Mouse (Mus musculus) midbrain, embryonic 13.5 days (tissue): ENCODE results near the gene Chd9. TPM values are rescaled to one million over a fixed set of nuclear protein-coding genes. Genes with fewer than 3 reads are reported as not detected.

ENCODE experiments used
- ATAC-seq: fragments of 200-750 bp; cut with Nextera tagmentation; 2 replicates; pipeline ENCODE4 v1.8.0; 2017; ENCODE audit warnings: mild to moderate bottlenecking, moderate TSS enrichment, moderate library complexity
- H3K27ac ChIP-seq: fragments of 300-500 bp; sonication (generic); 2 replicates; pipeline ENCODE4 v1.5.1; 2015; ENCODE audit warnings: inconsistent platforms, mild to moderate bottlenecking, moderate library complexity
- H3K27me3 ChIP-seq: fragments of 300-500 bp; sonication (generic); 2 replicates; pipeline ENCODE4 v1.6.1; 2015; ENCODE audit warnings: mild to moderate bottlenecking, inconsistent platforms
- H3K36me3 ChIP-seq: fragments of 300-500 bp; sonication (generic); 2 replicates; pipeline ENCODE4 v1.6.1; 2015; ENCODE audit warnings: mild to moderate bottlenecking, inconsistent platforms
- H3K4me1 ChIP-seq: fragments of 300-500 bp; sonication (generic); replicated peaks from 2 replicates; pipeline ENCODE4 v1.6.1; 2015; ENCODE audit warnings: inconsistent platforms
- H3K4me2 ChIP-seq: fragments of 300-500 bp; sonication (generic); replicated peaks from 2 replicates; pipeline ENCODE4 v1.6.1; 2015; ENCODE audit warnings: moderate library complexity, mild to moderate bottlenecking, inconsistent platforms
- H3K4me3 ChIP-seq: fragments of 300-500 bp; sonication (generic); replicated peaks from 2 replicates; pipeline ENCODE4 v1.5.1; 2015; ENCODE audit warnings: mild to moderate bottlenecking, inconsistent platforms
- H3K9ac ChIP-seq: fragments of 300-500 bp; sonication (generic); replicated peaks from 2 replicates; pipeline ENCODE4 v1.6.1; 2015; ENCODE audit warnings: mild to moderate bottlenecking, inconsistent platforms
- H3K9me3 ChIP-seq: fragments of 300-500 bp; sonication (generic); 2 replicates; pipeline ENCODE4 v1.6.1; 2016; ENCODE audit warnings: mild to moderate bottlenecking, inconsistent platforms
- WGBS: fragments of 180-500 bp; shearing (Covaris S2); methylation state at CpG from one replicate; pipeline ENCODE4 v1.1.7; 2015; 5-methylcytosine and 5-hydroxymethylcytosine counted together
- polyA plus RNA-seq: library from polyadenylated mRNA; unstranded; fragments of >200 nt; fragmentation: Nextera tagmentation; extraction: Ambion mirVana; gene quantifications from 2 replicates; pipeline ENCODE4 v1.2.1, GENCODE M21; 2015

Chd9 gene
- polyA plus RNA-seq, 1 experiment from 2014 or later, result 69.6 TPM

- ATAC-seq, result no peak
- H3K4me3 ChIP-seq, result no peak overlapping the region
- no peaks in the 10 kb centered on the region for H3K9me3 ChIP-seq
- no peak overlapping the region for H3K9ac ChIP-seq
- 48% methylated on average over 3 of the region's 3 CpGs for WGBS
- no peak overlapping the region for H3K4me2 ChIP-seq
- H3K36me3 ChIP-seq, result peaks cover 32% of the 10 kb centered on the region
- no peaks in the 10 kb centered on the region for H3K27me3 ChIP-seq
- H3K4me1 ChIP-seq, result no peaks in the 10 kb centered on the region
- no peak overlapping the region for H3K27ac ChIP-seq
Measured at GRCm38 (mm10) chr8:91056848-91057247, 228.7 kb downstream of the Chd9 start.

DNA sequence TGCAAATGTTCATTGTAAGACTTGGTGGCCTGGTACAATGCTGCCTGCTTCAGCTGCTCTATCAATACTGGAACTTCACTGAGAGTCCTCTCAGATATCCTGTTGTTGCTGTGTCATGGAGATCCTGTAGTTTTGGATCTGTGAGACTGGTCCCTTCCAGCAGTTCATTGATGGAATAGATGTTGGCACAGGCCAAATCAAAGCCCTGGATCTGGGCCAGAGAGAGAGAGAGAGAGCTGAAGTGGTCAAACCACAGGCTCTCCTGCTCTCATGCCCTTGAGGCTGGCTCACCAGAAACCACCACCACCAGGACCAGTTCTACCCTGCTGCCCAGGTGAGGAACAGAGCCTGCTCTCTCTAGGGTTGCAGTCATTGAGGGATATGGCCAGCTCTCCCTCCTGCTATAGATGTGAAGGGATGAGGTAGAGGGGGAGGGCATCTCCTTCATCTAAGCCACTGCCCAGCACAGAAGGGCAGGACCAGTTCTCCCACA is 231.0 kb downstream of the Chd9 start:
- H3K9ac ChIP-seq, result no peak overlapping the region
- no peaks in the 10 kb centered on the region for H3K9me3 ChIP-seq
- no peak for ATAC-seq
- H3K4me2 ChIP-seq, result no peak overlapping the region
- H3K4me3 ChIP-seq, result no peak overlapping the region
- no peak overlapping the region for H3K27ac ChIP-seq
- H3K4me1 ChIP-seq, result no peaks in the 10 kb centered on the region
- no peaks in the 10 kb centered on the region for H3K27me3 ChIP-seq
- H3K36me3 ChIP-seq, result peaks cover 19% of the 10 kb centered on the region; the same call in 1 of the 2 replicates

DNA sequence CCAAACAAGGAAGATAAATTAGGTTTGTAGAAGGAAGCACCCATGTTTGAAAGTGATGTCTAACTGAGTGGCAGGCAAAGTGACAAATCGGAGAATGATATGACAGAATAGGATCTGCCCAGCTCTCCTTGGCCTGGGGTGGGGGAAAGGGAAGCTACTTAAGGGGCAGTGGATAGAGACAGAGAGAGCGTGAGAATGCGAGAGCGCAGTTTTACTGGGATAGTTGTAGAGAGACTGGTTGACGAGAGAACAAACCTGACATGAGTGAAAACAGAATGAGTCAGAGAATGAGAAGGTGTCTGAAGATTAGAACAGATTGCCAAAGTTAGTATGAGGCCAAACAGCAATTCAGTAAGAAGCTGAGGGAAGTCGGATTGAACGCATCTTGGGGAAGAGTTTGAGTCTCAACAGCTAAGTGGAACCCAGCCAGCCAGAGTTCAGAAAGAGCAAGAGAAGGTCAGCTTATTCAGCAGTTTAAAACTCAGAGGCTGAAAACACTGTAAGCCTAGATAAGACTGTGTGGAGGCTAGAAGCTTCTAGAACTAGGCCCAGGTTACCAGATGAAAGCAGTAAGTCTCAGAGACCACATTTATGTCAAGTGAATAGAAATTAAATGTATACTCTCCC is 231.8 kb downstream of the Chd9 start:
- no peak overlapping the region for H3K4me2 ChIP-seq
- H3K4me1 ChIP-seq, result no peaks in the 10 kb centered on the region
- H3K27me3 ChIP-seq, result no peaks in the 10 kb centered on the region
- no peak for ATAC-seq
- H3K36me3 ChIP-seq, result peaks cover 16% of the 10 kb centered on the region; the same call in 1 of the 2 replicates
- H3K4me3 ChIP-seq, result no peak overlapping the region
- 95% methylated on average over 7 of the region's 7 CpGs for WGBS
- H3K9ac ChIP-seq, result no peak overlapping the region
- no peaks in the 10 kb centered on the region for H3K9me3 ChIP-seq
- no peak overlapping the region for H3K27ac ChIP-seq

DNA sequence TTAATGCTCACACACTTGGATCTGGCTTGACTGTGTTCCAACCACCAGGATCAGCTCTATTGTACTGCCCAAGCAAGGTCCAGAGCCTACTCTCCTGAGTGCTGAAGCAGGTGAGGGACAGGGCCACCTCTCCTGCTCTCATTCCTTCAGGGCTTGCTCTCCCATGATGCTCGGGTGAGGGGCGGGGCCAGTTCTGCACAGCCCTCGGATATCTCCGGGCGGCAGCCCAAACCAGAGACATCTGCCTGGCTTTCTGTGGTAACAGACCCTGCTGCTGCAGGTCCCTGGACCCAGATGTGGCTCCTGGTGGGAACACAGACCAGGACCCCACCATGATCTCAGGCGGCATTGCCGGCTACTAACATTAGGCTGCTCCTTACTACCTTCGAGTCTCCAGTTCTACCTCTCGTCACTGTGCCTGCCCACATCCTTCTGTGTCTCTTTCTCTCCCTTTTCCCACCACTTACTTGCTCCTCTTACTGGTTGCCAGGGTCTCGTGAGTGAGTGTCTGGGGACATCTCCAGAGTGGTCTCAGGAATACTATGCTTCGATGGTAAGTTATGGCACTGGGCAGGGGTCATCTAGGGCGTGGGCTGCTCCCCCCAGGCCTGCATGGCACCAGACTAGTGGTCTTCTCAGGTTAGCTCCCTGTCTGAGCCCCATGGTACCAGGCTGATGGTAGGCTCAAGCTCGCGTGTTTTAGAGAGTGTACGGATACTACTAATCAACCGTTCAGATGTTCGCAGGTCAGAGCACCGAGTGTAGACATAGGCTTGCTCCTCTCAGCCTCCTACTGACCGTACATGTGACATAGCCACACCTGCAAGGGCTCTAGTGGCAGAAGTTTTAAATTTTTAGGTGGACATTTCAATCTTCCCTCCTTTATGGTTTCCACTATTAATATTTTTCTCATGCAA is 232.7 kb downstream of the Chd9 start:
- Histone ChIP-seq H3K9ac (no peak overlapping the region), H3K27ac (no peak overlapping the region), H3K4me3 (no peak overlapping the region), H3K4me2 (no peak overlapping the region), H3K36me3 (peaks cover 10% of the 10 kb centered on the region; the same call in 1 of the 2 replicates), H3K27me3 (no peaks in the 10 kb centered on the region), H3K4me1 (no peaks in the 10 kb centered on the region), H3K9me3 (no peaks in the 10 kb centered on the region)
- whole genome bisulfite sequencing, result 82% methylated on average over 19 of the region's 19 CpGs
- ATAC-seq, result no peak

GRCm38 (mm10) chr8:91065179-91065578 is 237.0 kb downstream of the Chd9 start:
- H3K27me3 ChIP-seq, result no peaks in the 10 kb centered on the region
- ATAC-seq, result no peak
- WGBS, result 83% methylated on average over 4 of the region's 4 CpGs
- no peak overlapping the region for H3K4me3 ChIP-seq
- no peak overlapping the region for H3K4me2 ChIP-seq
- peaks cover 7% of the 10 kb centered on the region for H3K4me1 ChIP-seq
- H3K36me3 ChIP-seq, result no peaks in the 10 kb centered on the region
- H3K27ac ChIP-seq, result no peak overlapping the region
- no peaks in the 10 kb centered on the region for H3K9me3 ChIP-seq
- H3K9ac ChIP-seq, result no peak overlapping the region

DNA sequence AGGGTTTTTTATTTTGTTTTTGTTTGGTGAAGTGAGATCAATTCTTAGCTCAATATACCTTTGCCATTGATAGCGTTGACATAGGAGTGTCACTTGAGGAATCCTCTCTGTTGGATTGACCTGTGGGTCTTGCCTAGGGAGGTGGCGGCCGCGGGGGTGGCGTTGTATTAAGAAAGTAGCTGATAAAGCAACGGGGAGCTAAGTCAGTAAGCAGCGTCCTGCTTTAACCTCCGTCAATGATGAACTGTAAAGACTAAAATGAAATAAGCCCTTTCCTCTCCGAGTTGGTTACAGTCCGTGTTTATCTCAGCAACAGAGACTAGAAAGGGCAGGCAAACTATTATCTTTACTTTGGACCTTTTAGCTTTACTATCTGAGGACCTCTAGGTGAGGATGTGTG is 241.3 kb downstream of the Chd9 start:
- peak; percentile 2; the same call in 1 of the 2 replicates for ATAC-seq
- H3K27me3 ChIP-seq, result no peaks in the 10 kb centered on the region
- no peaks in the 10 kb centered on the region for H3K9me3 ChIP-seq
- 0 out of 2 replicates have a peak overlapping the region, but pooled peaks have one; percentile 42 for H3K27ac ChIP-seq
- H3K9ac ChIP-seq, result 0 out of 2 replicates have a peak overlapping the region, but pooled peaks have one; percentile 46
- H3K36me3 ChIP-seq, result no peaks in the 10 kb centered on the region
- H3K4me3 ChIP-seq, result peak overlapping the region; percentile 73
- WGBS, result 7% methylated on average over 10 of the region's 10 CpGs
- H3K4me1 ChIP-seq, result peaks cover 25% of the 10 kb centered on the region
- H3K4me2 ChIP-seq, result peak overlapping the region; percentile 65

DNA sequence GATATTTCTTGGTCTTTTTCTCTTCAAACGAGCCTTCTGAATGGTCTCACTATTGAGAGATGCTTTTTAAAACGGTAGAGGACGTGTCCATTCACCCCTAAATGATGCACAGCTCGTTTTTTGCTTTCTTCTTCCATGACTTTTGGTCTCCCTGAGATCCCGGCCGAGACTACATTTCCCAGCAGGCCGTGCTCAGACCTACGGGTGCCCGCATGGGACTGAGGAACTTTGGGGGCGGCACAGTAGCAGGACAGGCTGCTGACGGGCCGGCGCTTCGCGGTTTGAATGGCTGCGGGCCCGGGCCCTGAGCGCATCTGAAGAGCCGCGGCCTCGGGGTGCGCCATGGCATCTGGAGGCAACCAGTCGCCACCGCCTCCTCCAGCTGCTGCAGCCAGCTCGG is 241.7 kb downstream of the Chd9 start, which contains the start of gene Rbl2:
Gene Rbl2 (plus strand): TSS at position 224 of the 400 bp plus-strand sequence.
- Histone ChIP-seq H3K4me3 (peak within 1 kb of the TSS; percentile 73), H3K27ac (peak within 1 kb of the TSS; percentile 77), H3K4me2 (peak within 1 kb of the TSS; percentile 65), H3K9me3 (no peaks in the 10 kb centered on the region), H3K36me3 (no peaks in the 10 kb centered on the region), H3K9ac (peak within 1 kb of the TSS; percentile 80), H3K4me1 (peaks cover 25% of the 10 kb centered on the region), H3K27me3 (no peaks in the 10 kb centered on the region)
- peak; percentile 98 for ATAC-seq
- under 1% methylated on average over 24 of the region's 25 CpGs for WGBS

GRCm38 (mm10) chr8:91070275-91070859 is 242.2 kb downstream of the Chd9 start:
- Histone ChIP-seq H3K9ac (peak overlapping the region; percentile 80), H3K27me3 (no peaks in the 10 kb centered on the region), H3K27ac (peak overlapping the region; percentile 77), H3K4me1 (peaks cover 25% of the 10 kb centered on the region), H3K9me3 (no peaks in the 10 kb centered on the region), H3K4me2 (peak overlapping the region; percentile 65), H3K36me3 (peaks cover 2% of the 10 kb centered on the region; the same call in 1 of the 2 replicates), H3K4me3 (peak overlapping the region; percentile 73)
- 0% methylated on average over 34 of the region's 34 CpGs for WGBS
- peak; percentile 93 for ATAC-seq

GRCm38 (mm10) chr8:91077077-91077867 is 249.1 kb downstream of the Chd9 start:
- H3K9ac ChIP-seq, result no peak overlapping the region
- 94% methylated on average over 12 of the region's 12 CpGs for WGBS

GRCm38 (mm10) chr8:91079678-91080077 is 251.5 kb downstream of the Chd9 start:
- H3K4me3 ChIP-seq, result no peak overlapping the region
- no peak overlapping the region for H3K27ac ChIP-seq
- no peaks in the 10 kb centered on the region for H3K4me1 ChIP-seq
- H3K27me3 ChIP-seq, result no peaks in the 10 kb centered on the region
- ATAC-seq, result no peak
- peaks cover 58% of the 10 kb centered on the region for H3K36me3 ChIP-seq
- H3K9ac ChIP-seq, result no peak overlapping the region
- no peak overlapping the region for H3K4me2 ChIP-seq
- WGBS, result 90% methylated on average over 2 of the region's 2 CpGs
- no peaks in the 10 kb centered on the region for H3K9me3 ChIP-seq

More at GRCm38 (mm10) chr8:91077077-91077867, 249.1 kb downstream of the Chd9 start:
- no peak overlapping the region for H3K4me3 ChIP-seq
- no peak overlapping the region for H3K4me2 ChIP-seq
- no peaks in the 10 kb centered on the region for H3K27me3 ChIP-seq
- no peaks in the 10 kb centered on the region for H3K9me3 ChIP-seq
- ATAC-seq, result no peak
- 0 out of 2 replicates have a peak, but pooled peaks cover under 1% of the 10 kb centered on the region for H3K4me1 ChIP-seq
- H3K27ac ChIP-seq, result no peak overlapping the region
- H3K36me3 ChIP-seq, result peaks cover 45% of the 10 kb centered on the region

- Histone ChIP-seq H3K27me3 (no peaks in the 10 kb centered on the region), H3K4me2 (no peak overlapping the region), H3K9ac (no peak overlapping the region), H3K4me1 (no peaks in the 10 kb centered on the region), H3K4me3 (no peak overlapping the region), H3K36me3 (peaks cover 62% of the 10 kb centered on the region), H3K9me3 (no peaks in the 10 kb centered on the region), H3K27ac (no peak overlapping the region)
- ATAC-seq, result no peak
- WGBS, result 88% methylated on average over 7 of the region's 7 CpGs
Measured at GRCm38 (mm10) chr8:91081911-91082310, 253.8 kb downstream of the Chd9 start.
